Mouse (Mus musculus): ENCODE results near the gene Il1rapl1.

DNA sequence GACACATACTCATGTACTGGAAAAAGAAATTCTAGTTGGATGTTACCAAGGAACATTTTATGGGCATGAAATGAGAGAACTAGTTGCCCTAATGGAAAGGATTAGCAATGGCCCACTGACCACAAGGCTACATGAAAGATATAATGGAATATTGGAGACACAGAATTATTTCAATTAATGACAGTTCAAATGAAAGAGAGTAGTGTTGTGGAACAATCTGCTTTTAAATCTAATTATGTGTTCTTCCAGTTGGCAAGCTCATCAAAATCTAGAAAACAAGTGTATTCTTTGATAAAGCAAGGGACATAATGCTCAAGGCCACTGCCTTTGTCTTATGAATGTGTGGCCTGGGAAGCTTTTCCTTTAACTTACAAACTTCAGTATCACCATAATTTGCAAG lies 1113.1 kb downstream of the Il1rapl1 start:
- no peak for TF ChIP-seq CTCF (IDR thresholded peaks at IDR 0.05; ENCODE audit: control insufficient read depth, insufficient read depth, insufficient replicate concordance, low read depth, low read length)
- no peak for TF ChIP-seq POLR2A (IDR thresholded peaks at IDR 0.05; ENCODE audit: control insufficient read depth, low read depth, low read length)

Measured in testis, adult 2 months (tissue).